Mouse (Mus musculus) lung, postnatal 0 days (tissue): ENCODE data around the gene Mrpl34. TPM values are rescaled to one million over a fixed set of nuclear protein-coding genes. Genes with fewer than 3 reads are reported as not detected.

Experiments
- ATAC-seq: fragments of 200-750 bp; cut with Nextera tagmentation; 2 replicates; pipeline ENCODE4 v1.8.0; 2017; ENCODE audit warnings: moderate library complexity
- DNase-seq: peaks from one replicate; pipeline ENCODE4 v3.0.0-alpha.2; 2016; ENCODE audit warnings: low spot score
- H3K27ac ChIP-seq: fragments of 300-500 bp; sonication (generic); 2 replicates; pipeline ENCODE4 v1.5.1; 2014; ENCODE audit warnings: antibody characterized with exemption, mild to moderate bottlenecking, low read length, mixed read lengths
- H3K27me3 ChIP-seq: fragments of 300-500 bp; sonication (generic); replicated peaks from 2 replicates; pipeline ENCODE4 v1.6.1; 2014; ENCODE audit warnings: low read length, mixed read lengths; ENCODE audit not compliant: insufficient read depth
- H3K36me3 ChIP-seq: fragments of 300-500 bp; sonication (generic); 2 replicates; pipeline ENCODE4 v1.6.1; 2014; ENCODE audit warnings: low read length, mixed read lengths; ENCODE audit not compliant: insufficient read depth
- H3K4me1 ChIP-seq: fragments of 300-500 bp; sonication (generic); 2 replicates; pipeline ENCODE4 v1.6.1; 2014; ENCODE audit warnings: antibody characterized with exemption, low read depth, low read length, mixed read lengths; ENCODE audit not compliant: insufficient read depth
- H3K4me2 ChIP-seq: fragments of 300-500 bp; sonication (generic); replicated peaks from 2 replicates; pipeline ENCODE4 v1.6.1; 2014; ENCODE audit warnings: low read depth, mild to moderate bottlenecking, low read length, moderate library complexity, mixed read lengths
- H3K4me3 ChIP-seq: fragments of 300-500 bp; sonication (generic); 2 replicates; pipeline ENCODE4 v1.5.1; 2014; ENCODE audit warnings: low read depth, low read length
- H3K9ac ChIP-seq: fragments of 300-500 bp; sonication (generic); replicated peaks from 2 replicates; pipeline ENCODE4 v1.6.1; 2014; ENCODE audit warnings: low read depth, mild to moderate bottlenecking
- H3K9me3 ChIP-seq: fragments of 300-500 bp; sonication (generic); 2 replicates; pipeline ENCODE4 v1.6.1; 2016; ENCODE audit warnings: low read length, mixed read lengths
- CTCF ChIP-seq: IDR thresholded peaks from 2 replicates; pipeline ENCODE4 v1.5.1; 2016; ENCODE audit warnings: antibody characterized with exemption, mild to moderate bottlenecking
- EP300 ChIP-seq: IDR thresholded peaks from 2 replicates; pipeline ENCODE4 v1.6.1; 2016; ENCODE audit warnings: antibody characterized with exemption, mild to moderate bottlenecking, control low read depth
- WGBS: fragments of 180-500 bp; shearing (Covaris S2); extraction: QIAGEN DNeasy Blood & Tissue Kit; methylation state at CpG from one replicate; pipeline ENCODE4 v1.1.7; 2014; 5-methylcytosine and 5-hydroxymethylcytosine counted together
- polyA plus RNA-seq: library from polyadenylated mRNA; unstranded; fragments of >200 nt; fragmentation: Nextera tagmentation; extraction: Ambion mirVana; gene quantifications from 2 replicates; pipeline ENCODE4 v1.2.1, GENCODE M21; 2015

The Mrpl34 gene
- polyA plus RNA-seq, 1 experiment from 2014 or later = 146 TPM

- H3K9me3 ChIP-seq = no peaks in the 10 kb centered on the region
- peak within 1 kb of the TSS; percentile 45 for H3K9ac ChIP-seq
- 0 out of 2 replicates have a peak, but pooled peaks cover 3% of the 10 kb centered on the region for H3K36me3 ChIP-seq
- peaks cover 13% of the 10 kb centered on the region for H3K4me1 ChIP-seq
- DNase-seq (peak; percentile 95), ATAC-seq (peak; percentile 72)
- H3K27ac ChIP-seq = peak within 1 kb of the TSS; percentile 40; the same call in 1 of the 2 replicates
- peak within 1 kb of the TSS; percentile 90 for H3K4me2 ChIP-seq
- no peaks in the 10 kb centered on the region for H3K27me3 ChIP-seq
- peak within 1 kb of the TSS; percentile 54 for H3K4me3 ChIP-seq
- TF ChIP-seq EP300 (no peak), CTCF (no peak)
- WGBS = 4% methylated on average over 48 of the region's 58 CpGs
Observed at GRCm38 (mm10) chr8:71485142-71486135, 20.7 kb downstream of the Mrpl34 start, which contains the start of gene Ano8. Ano8 (minus strand) TSS chr8:71485963.

- Histone ChIP-seq H3K36me3 (0 out of 2 replicates have a peak, but pooled peaks cover 3% of the 10 kb centered on the region), H3K4me3 (no peak overlapping the region), H3K4me2 (peak overlapping the region; percentile 90), H3K27me3 (no peaks in the 10 kb centered on the region), H3K9ac (no peak overlapping the region), H3K9me3 (no peaks in the 10 kb centered on the region), H3K4me1 (peaks cover 13% of the 10 kb centered on the region), H3K27ac (no peak overlapping the region)
- peak; percentile 52 for DNase-seq
- WGBS = 7% methylated on average over 7 of the region's 7 CpGs
- ATAC-seq = peak; percentile 16
- TF ChIP-seq CTCF (no peak), EP300 (no peak)
Observed at GRCm38 (mm10) chr8:71486136-71486529, 21.4 kb downstream of the Mrpl34 start.

GRCm38 (mm10) chr8:71487691-71488445, 23.1 kb downstream of the Mrpl34 start, which contains the start of gene Gtpbp3:
Gtpbp3 (plus strand) TSS chr8:71488103.
- under 1% methylated on average over 32 of the region's 33 CpGs for WGBS
- Histone ChIP-seq H3K4me2 (peak within 1 kb of the TSS; percentile 89), H3K9me3 (no peaks in the 10 kb centered on the region), H3K27me3 (no peaks in the 10 kb centered on the region), H3K4me1 (peaks cover 13% of the 10 kb centered on the region), H3K4me3 (peak within 1 kb of the TSS; percentile 65), H3K27ac (peak within 1 kb of the TSS; percentile 87), H3K36me3 (peaks cover 9% of the 10 kb centered on the region; the same call in 1 of the 2 replicates), H3K9ac (peak within 1 kb of the TSS; percentile 50)
- DNase-seq (peak; percentile 88), ATAC-seq (peak; percentile 54)
- TF ChIP-seq CTCF (no peak), EP300 (no peak)

- H3K27ac ChIP-seq = peak overlapping the region; percentile 87
- H3K4me1 ChIP-seq = peaks cover 13% of the 10 kb centered on the region
- TF ChIP-seq CTCF = 0 out of 2 replicates have a peak, but pooled peaks have one; percentile 22
- no peak for TF ChIP-seq EP300
- H3K27me3 ChIP-seq = no peaks in the 10 kb centered on the region
- DNase-seq (peak; percentile 98), ATAC-seq (peak; percentile 91)
- H3K4me3 ChIP-seq = peak overlapping the region; percentile 65
- peaks cover 9% of the 10 kb centered on the region; the same call in 1 of the 2 replicates for H3K36me3 ChIP-seq
- no peaks in the 10 kb centered on the region for H3K9me3 ChIP-seq
- whole genome bisulfite sequencing = under 1% methylated on average over 22 of the region's 22 CpGs
- peak overlapping the region; percentile 50 for H3K9ac ChIP-seq
- H3K4me2 ChIP-seq = peak overlapping the region; percentile 89
Observed at GRCm38 (mm10) chr8:71488454-71488853, 23.7 kb downstream of the Mrpl34 start.

- TF ChIP-seq CTCF = peak; percentile 84
- no peak for TF ChIP-seq EP300
- Histone ChIP-seq H3K36me3 (peaks cover 9% of the 10 kb centered on the region; the same call in 1 of the 2 replicates), H3K4me1 (peaks cover 13% of the 10 kb centered on the region), H3K27ac (no peak overlapping the region), H3K4me2 (no peak overlapping the region), H3K4me3 (no peak overlapping the region), H3K9ac (no peak overlapping the region), H3K27me3 (no peaks in the 10 kb centered on the region), H3K9me3 (no peaks in the 10 kb centered on the region)
- DNase-seq (peak; percentile 93), ATAC-seq (peak; percentile 61)
- 8% methylated on average over 16 of the region's 16 CpGs for WGBS
Observed at GRCm38 (mm10) chr8:71495039-71495438, 30.3 kb downstream of the Mrpl34 start.
